Mouse (Mus musculus): Measurements from ENCODE around the gene Nlrp3. TPM values are rescaled to one million over a fixed set of nuclear protein-coding genes. Genes with fewer than 3 reads are reported as not detected.

Nlrp3 gene
- polyA plus RNA-seq, 1 experiment = 0.09 TPM

- H3K27me3 ChIP-seq (ENCODE audit: control insufficient read depth, insufficient read depth, low read length) = no peaks in the 10 kb centered on the region
- H3K36me3 ChIP-seq (ENCODE audit: control insufficient read depth, insufficient read depth, low read length) = peaks cover 3% of the 10 kb centered on the region; the same call in 1 of the 2 replicates
- TF ChIP-seq POLR2A (IDR thresholded peaks at IDR 0.05; ENCODE audit: control insufficient read depth, low read depth, low read length) (no peak), CTCF (IDR thresholded peaks at IDR 0.05; ENCODE audit: control insufficient read depth, insufficient read depth, insufficient replicate concordance, low read depth, low read length) (no peak)
- peak overlapping the region; percentile 92 for H3K4me3 ChIP-seq (ENCODE audit: control insufficient read depth, low read depth, low read length)
- H3K4me1 ChIP-seq (ENCODE audit: control insufficient read depth, insufficient read depth, low read length) = peaks cover 22% of the 10 kb centered on the region
- H3K27ac ChIP-seq (ENCODE audit: control insufficient read depth, insufficient read depth, low read depth, low read length) = peak overlapping the region; percentile 76
Measured at GRCm38 (mm10) chr11:59506713-59507074, 34.7 kb upstream of the Nlrp3 start.

GRCm38 (mm10) chr11:59511558-59511957 is 29.8 kb upstream of the Nlrp3 start:
- Histone ChIP-seq H3K36me3 (ENCODE audit: control insufficient read depth, insufficient read depth, low read length) (no peaks in the 10 kb centered on the region), H3K4me3 (ENCODE audit: control insufficient read depth, low read depth, low read length) (no peak overlapping the region), H3K4me1 (ENCODE audit: control insufficient read depth, insufficient read depth, low read length) (peaks cover 8% of the 10 kb centered on the region), H3K27ac (ENCODE audit: control insufficient read depth, insufficient read depth, low read depth, low read length) (no peak overlapping the region), H3K27me3 (ENCODE audit: control insufficient read depth, insufficient read depth, low read length) (no peaks in the 10 kb centered on the region)
- no peak for TF ChIP-seq POLR2A (IDR thresholded peaks at IDR 0.05; ENCODE audit: control insufficient read depth, low read depth, low read length)
- TF ChIP-seq CTCF (IDR thresholded peaks at IDR 0.05; ENCODE audit: control insufficient read depth, insufficient read depth, insufficient replicate concordance, low read depth, low read length) = no peak

GRCm38 (mm10) chr11:59512733-59513132 is 28.6 kb upstream of the Nlrp3 start:
- Histone ChIP-seq H3K27ac (ENCODE audit: control insufficient read depth, insufficient read depth, low read depth, low read length) (no peak overlapping the region), H3K4me1 (ENCODE audit: control insufficient read depth, insufficient read depth, low read length) (peaks cover under 1% of the 10 kb centered on the region; the same call in 1 of the 2 replicates), H3K36me3 (ENCODE audit: control insufficient read depth, insufficient read depth, low read length) (no peaks in the 10 kb centered on the region), H3K27me3 (ENCODE audit: control insufficient read depth, insufficient read depth, low read length) (no peaks in the 10 kb centered on the region), H3K4me3 (ENCODE audit: control insufficient read depth, low read depth, low read length) (no peak overlapping the region)
- TF ChIP-seq CTCF (IDR thresholded peaks at IDR 0.05; ENCODE audit: control insufficient read depth, insufficient read depth, insufficient replicate concordance, low read depth, low read length) (no peak), POLR2A (IDR thresholded peaks at IDR 0.05; ENCODE audit: control insufficient read depth, low read depth, low read length) (no peak)

- peaks cover 6% of the 10 kb centered on the region; the same call in 1 of the 2 replicates for H3K4me1 ChIP-seq (ENCODE audit: control insufficient read depth, insufficient read depth, low read length)
- TF ChIP-seq POLR2A (IDR thresholded peaks at IDR 0.05; ENCODE audit: control insufficient read depth, low read depth, low read length) (no peak), CTCF (IDR thresholded peaks at IDR 0.05; ENCODE audit: control insufficient read depth, insufficient read depth, insufficient replicate concordance, low read depth, low read length) (no peak)
- no peak overlapping the region for H3K4me3 ChIP-seq (ENCODE audit: control insufficient read depth, low read depth, low read length)
- H3K27ac ChIP-seq (ENCODE audit: control insufficient read depth, insufficient read depth, low read depth, low read length) = no peak overlapping the region
- no peaks in the 10 kb centered on the region for H3K36me3 ChIP-seq (ENCODE audit: control insufficient read depth, insufficient read depth, low read length)
- H3K27me3 ChIP-seq (ENCODE audit: control insufficient read depth, insufficient read depth, low read length) = no peaks in the 10 kb centered on the region
Measured at GRCm38 (mm10) chr11:59513556-59513955, 27.8 kb upstream of the Nlrp3 start.

GRCm38 (mm10) chr11:59514381-59514780 is 27.0 kb upstream of the Nlrp3 start:
- no peak for TF ChIP-seq POLR2A (IDR thresholded peaks at IDR 0.05; ENCODE audit: control insufficient read depth, low read depth, low read length)
- TF ChIP-seq CTCF (IDR thresholded peaks at IDR 0.05; ENCODE audit: control insufficient read depth, insufficient read depth, insufficient replicate concordance, low read depth, low read length) = no peak
- Histone ChIP-seq H3K27me3 (ENCODE audit: control insufficient read depth, insufficient read depth, low read length) (no peaks in the 10 kb centered on the region), H3K4me3 (ENCODE audit: control insufficient read depth, low read depth, low read length) (no peak overlapping the region), H3K4me1 (ENCODE audit: control insufficient read depth, insufficient read depth, low read length) (peaks cover 6% of the 10 kb centered on the region; the same call in 1 of the 2 replicates), H3K36me3 (ENCODE audit: control insufficient read depth, insufficient read depth, low read length) (no peaks in the 10 kb centered on the region), H3K27ac (ENCODE audit: control insufficient read depth, insufficient read depth, low read depth, low read length) (no peak overlapping the region)

- peaks cover 6% of the 10 kb centered on the region for H3K4me1 ChIP-seq (ENCODE audit: control insufficient read depth, insufficient read depth, low read length)
- no peaks in the 10 kb centered on the region for H3K36me3 ChIP-seq (ENCODE audit: control insufficient read depth, insufficient read depth, low read length)
- H3K4me3 ChIP-seq (ENCODE audit: control insufficient read depth, low read depth, low read length) = no peak overlapping the region
- no peaks in the 10 kb centered on the region for H3K27me3 ChIP-seq (ENCODE audit: control insufficient read depth, insufficient read depth, low read length)
- no peak overlapping the region for H3K27ac ChIP-seq (ENCODE audit: control insufficient read depth, insufficient read depth, low read depth, low read length)
- TF ChIP-seq CTCF (IDR thresholded peaks at IDR 0.05; ENCODE audit: control insufficient read depth, insufficient read depth, insufficient replicate concordance, low read depth, low read length) (no peak), POLR2A (IDR thresholded peaks at IDR 0.05; ENCODE audit: control insufficient read depth, low read depth, low read length) (no peak)
Measured at GRCm38 (mm10) chr11:59514789-59515188, 26.6 kb upstream of the Nlrp3 start.

- H3K36me3 ChIP-seq (ENCODE audit: control insufficient read depth, insufficient read depth, low read length) = no peaks in the 10 kb centered on the region
- no peak overlapping the region for H3K27ac ChIP-seq (ENCODE audit: control insufficient read depth, insufficient read depth, low read depth, low read length)
- TF ChIP-seq POLR2A (IDR thresholded peaks at IDR 0.05; ENCODE audit: control insufficient read depth, low read depth, low read length) (no peak), CTCF (IDR thresholded peaks at IDR 0.05; ENCODE audit: control insufficient read depth, insufficient read depth, insufficient replicate concordance, low read depth, low read length) (no peak)
- no peak overlapping the region for H3K4me3 ChIP-seq (ENCODE audit: control insufficient read depth, low read depth, low read length)
- H3K4me1 ChIP-seq (ENCODE audit: control insufficient read depth, insufficient read depth, low read length) = peaks cover 6% of the 10 kb centered on the region
- H3K27me3 ChIP-seq (ENCODE audit: control insufficient read depth, insufficient read depth, low read length) = no peaks in the 10 kb centered on the region
Measured at GRCm38 (mm10) chr11:59517441-59517840, 23.9 kb upstream of the Nlrp3 start.

GRCm38 (mm10) chr11:59518226-59518625 is 23.1 kb upstream of the Nlrp3 start:
- H3K4me1 ChIP-seq (ENCODE audit: control insufficient read depth, insufficient read depth, low read length) = peaks cover 6% of the 10 kb centered on the region
- H3K36me3 ChIP-seq (ENCODE audit: control insufficient read depth, insufficient read depth, low read length) = no peaks in the 10 kb centered on the region
- H3K27ac ChIP-seq (ENCODE audit: control insufficient read depth, insufficient read depth, low read depth, low read length) = no peak overlapping the region
- no peak overlapping the region; the same call in 1 of the 2 replicates for H3K4me3 ChIP-seq (ENCODE audit: control insufficient read depth, low read depth, low read length)
- H3K27me3 ChIP-seq (ENCODE audit: control insufficient read depth, insufficient read depth, low read length) = no peaks in the 10 kb centered on the region
- TF ChIP-seq CTCF (IDR thresholded peaks at IDR 0.05; ENCODE audit: control insufficient read depth, insufficient read depth, insufficient replicate concordance, low read depth, low read length) (no peak), POLR2A (IDR thresholded peaks at IDR 0.05; ENCODE audit: control insufficient read depth, low read depth, low read length) (no peak)
